18 mouse cellular contexts compared by ENCODE assay signal in the genomic region with DNA sequence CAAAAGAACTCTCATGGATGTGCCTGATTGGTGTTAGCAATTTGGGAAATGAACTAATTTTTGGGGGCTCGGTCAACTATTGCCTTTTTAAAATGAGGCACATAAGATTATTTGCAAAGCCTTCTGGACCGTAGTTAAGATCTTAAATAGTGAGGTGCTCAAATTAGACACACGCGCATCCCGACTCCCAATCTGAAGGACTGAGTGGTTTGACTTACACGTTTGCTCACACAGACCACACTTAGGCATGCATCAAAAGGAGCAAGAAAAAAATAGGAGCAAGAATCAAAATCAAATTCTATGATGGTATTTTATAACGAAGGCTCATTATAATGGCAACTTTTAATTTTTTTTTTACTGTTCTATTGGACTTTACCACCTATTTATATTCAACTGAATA.
"Had no signal": no experiment of that assay in that cellular context is flagged by ENCODE, and none has a peak within 500 bp of the region (broad histone marks: within the 10 kb centered on the region; RNA-seq: fewer than 3 reads in every experiment).

No protein-coding gene starts in this region.

- H3K4me2 ChIP-seq: lung, embryonic 14.5 days; midbrain, embryonic 13.5 days; midbrain, embryonic 15.5 days; neural tube, embryonic 13.5 days; neural tube, embryonic 15.5 days had no signal

- H3K9me3 ChIP-seq: midbrain, embryonic 10.5 days; midbrain, embryonic 13.5 days; midbrain, embryonic 15.5 days; neural tube, embryonic 13.5 days; neural tube, embryonic 15.5 days had no signal

- H3K9ac ChIP-seq: lung, embryonic 14.5 days; midbrain, embryonic 13.5 days; midbrain, embryonic 15.5 days; neural tube, embryonic 13.5 days; neural tube, embryonic 15.5 days had no signal

- H3K4me1 ChIP-seq: midbrain, embryonic 10.5 days; midbrain, embryonic 13.5 days; midbrain, embryonic 15.5 days; neural tube, embryonic 13.5 days; neural tube, embryonic 15.5 days had no signal

- H3K27ac ChIP-seq: midbrain, embryonic 10.5 days; midbrain, embryonic 13.5 days; midbrain, embryonic 15.5 days; neural tube, embryonic 13.5 days; neural tube, embryonic 15.5 days had no signal

- H3K4me3 ChIP-seq: midbrain, embryonic 10.5 days; midbrain, embryonic 13.5 days; midbrain, embryonic 15.5 days; myocyte; neural tube, embryonic 13.5 days; neural tube, embryonic 15.5 days had no signal

- ATAC-seq: lung, postnatal 0 days; midbrain, embryonic 13.5 days; midbrain, embryonic 15.5 days had no signal

- DNase-seq: lung, adult 18-20 months; lung, embryonic 14.5 days; lung, postnatal 4 days; retina, postnatal 1 day; right cerebral cortex, adult 18-20 months; right cerebral cortex, postnatal 25 days; right cerebral cortex, postnatal 4 days; spleen, adult 18-20 months; thymus, adult 18-20 months; thymus, postnatal 14 days; thymus, postnatal 36 days had no signal

- H3K27me3 ChIP-seq: midbrain, embryonic 13.5 days; midbrain, embryonic 15.5 days; neural tube, embryonic 13.5 days; neural tube, embryonic 15.5 days had no signal
